Mouse (Mus musculus) heart, embryonic 11.5 days (tissue): ENCODE data around the gene Ccnc. TPM values are rescaled to one million over a fixed set of nuclear protein-coding genes. Genes with fewer than 3 reads are reported as not detected.

ENCODE experiments used
- ATAC-seq: fragments of 200-750 bp; cut with Nextera tagmentation; replicated peaks from 2 replicates; pipeline ENCODE4 v1.8.0; 2017; ENCODE audit warnings: moderate library complexity; ENCODE audit not compliant: insufficient number of reproducible peaks, low FRiP score, low TSS enrichment
- H3K27ac ChIP-seq: fragments of 300-500 bp; sonication (generic); 2 replicates; pipeline ENCODE4 v1.5.1; 2014; ENCODE audit warnings: mild to moderate bottlenecking, low read depth, low read length
- H3K27me3 ChIP-seq: fragments of 300-500 bp; sonication (generic); 2 replicates; pipeline ENCODE4 v1.6.1; 2014; ENCODE audit warnings: mild to moderate bottlenecking, low read length, mixed read lengths; ENCODE audit not compliant: control insufficient read depth, insufficient read depth
- H3K36me3 ChIP-seq: fragments of 300-500 bp; sonication (generic); 2 replicates; pipeline ENCODE4 v1.6.1; 2014; ENCODE audit warnings: mild to moderate bottlenecking, low read length, moderate library complexity, mixed read lengths; ENCODE audit not compliant: control insufficient read depth, insufficient read depth
- H3K4me1 ChIP-seq: fragments of 300-500 bp; sonication (generic); 2 replicates; pipeline ENCODE4 v1.6.1; 2014; ENCODE audit warnings: low read length; ENCODE audit not compliant: control insufficient read depth, insufficient read depth
- H3K4me2 ChIP-seq: fragments of 300-500 bp; sonication (generic); 2 replicates; pipeline ENCODE4 v1.6.1; 2014; ENCODE audit warnings: mild to moderate bottlenecking, moderate library complexity
- H3K4me3 ChIP-seq: fragments of 300-500 bp; sonication (generic); 2 replicates; pipeline ENCODE4 v1.5.1; 2014; ENCODE audit warnings: low read depth, low read length
- H3K9ac ChIP-seq: fragments of 300-500 bp; sonication (generic); 2 replicates; pipeline ENCODE4 v1.6.1; 2014; ENCODE audit warnings: mild to moderate bottlenecking, low read depth, low read length, moderate library complexity
- H3K9me3 ChIP-seq: fragments of 300-500 bp; sonication (generic); replicated peaks from 2 replicates; pipeline ENCODE4 v1.6.1; 2016; ENCODE audit warnings: low read length; ENCODE audit not compliant: control insufficient read depth
- WGBS: fragments of 180-500 bp; shearing (Covaris S2); extraction: QIAGEN DNeasy Blood & Tissue Kit; methylation state at CpG from one replicate; pipeline ENCODE4 v1.1.7; 2014; ENCODE audit not compliant: insufficient replicate concordance; 5-methylcytosine and 5-hydroxymethylcytosine counted together
- polyA plus RNA-seq: library from polyadenylated mRNA; unstranded; fragments of >200 nt; fragmentation: Nextera tagmentation; extraction: Ambion mirVana; gene quantifications from 2 replicates; pipeline ENCODE4 v1.2.1, GENCODE M21; 2014

The Ccnc gene
- polyA plus RNA-seq, 1 experiment from 2014 or later: 31.0 TPM

DNA sequence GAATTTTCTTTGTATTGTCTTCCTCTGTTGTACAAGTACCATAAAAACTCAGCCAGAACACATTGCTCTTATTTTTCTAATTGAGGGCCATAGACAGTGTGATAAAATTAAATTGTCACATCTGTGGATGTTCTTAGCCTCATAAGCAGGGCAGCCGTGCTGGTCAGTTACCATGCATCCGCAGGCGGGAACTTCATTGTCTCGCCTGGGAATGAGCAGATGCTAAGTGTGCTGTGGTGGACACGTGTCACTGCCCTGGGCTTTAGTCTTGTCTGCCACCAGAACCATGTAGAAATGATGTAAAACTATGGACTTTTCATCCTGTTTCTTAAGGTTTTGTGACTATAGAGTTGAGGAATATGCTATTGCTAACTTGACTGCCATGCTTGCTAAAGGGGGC, 79.7 kb downstream of the Ccnc start:
- Histone ChIP-seq H3K27ac (no peak overlapping the region), H3K36me3 (peaks cover 3% of the 10 kb centered on the region; the same call in 1 of the 2 replicates), H3K4me1 (no peaks in the 10 kb centered on the region), H3K9me3 (no peaks in the 10 kb centered on the region), H3K27me3 (no peaks in the 10 kb centered on the region), H3K4me2 (no peak overlapping the region), H3K4me3 (no peak overlapping the region), H3K9ac (no peak overlapping the region)
- ATAC-seq: no peak
- 80% methylated on average over 5 of the region's 5 CpGs for WGBS

Other genes starting within 250 kb of the Ccnc start
- not detected in 2 replicates for gene Prdm13, start 41.7 kb upstream of the Ccnc start, polyA plus RNA-seq
- 9.8 and 11.9 TPM in 2 replicates for gene Usp45, start 39.5 kb downstream of the Ccnc start, polyA plus RNA-seq
- 24.4 and 26.4 TPM in 2 replicates for gene Tstd3, start 39.5 kb downstream of the Ccnc start, polyA plus RNA-seq
- gene Pnisr, start 119.9 kb downstream of the Ccnc start, polyA plus RNA-seq: 90.5 and 106 TPM in 2 replicates
- gene Coq3, start 152.0 kb downstream of the Ccnc start, polyA plus RNA-seq: 14.8 and 16.9 TPM in 2 replicates
- gene Faxc, start 203.6 kb downstream of the Ccnc start, polyA plus RNA-seq: 3.6 and 3.8 TPM in 2 replicates